Mouse (Mus musculus) cortical plate, adult 2 months (tissue): ENCODE results near the gene Mus81.

Experiments
- CTCF ChIP-seq: fragments of 200-500 bp; IDR thresholded peaks from 2 replicates; pipeline ENCODE4 v1.5.1; 2011; ENCODE audit warnings: mild to moderate bottlenecking, control low read depth, low read length; ENCODE audit not compliant: insufficient read depth; ENCODE audit errors: extremely low read depth
- POLR2A ChIP-seq: fragments of 200-500 bp; IDR thresholded peaks from 2 replicates; pipeline ENCODE4 v1.6.1; 2011; ENCODE audit warnings: mild to moderate bottlenecking, low read length, control low read depth; ENCODE audit not compliant: insufficient read depth; ENCODE audit errors: extremely low read depth

DNA sequence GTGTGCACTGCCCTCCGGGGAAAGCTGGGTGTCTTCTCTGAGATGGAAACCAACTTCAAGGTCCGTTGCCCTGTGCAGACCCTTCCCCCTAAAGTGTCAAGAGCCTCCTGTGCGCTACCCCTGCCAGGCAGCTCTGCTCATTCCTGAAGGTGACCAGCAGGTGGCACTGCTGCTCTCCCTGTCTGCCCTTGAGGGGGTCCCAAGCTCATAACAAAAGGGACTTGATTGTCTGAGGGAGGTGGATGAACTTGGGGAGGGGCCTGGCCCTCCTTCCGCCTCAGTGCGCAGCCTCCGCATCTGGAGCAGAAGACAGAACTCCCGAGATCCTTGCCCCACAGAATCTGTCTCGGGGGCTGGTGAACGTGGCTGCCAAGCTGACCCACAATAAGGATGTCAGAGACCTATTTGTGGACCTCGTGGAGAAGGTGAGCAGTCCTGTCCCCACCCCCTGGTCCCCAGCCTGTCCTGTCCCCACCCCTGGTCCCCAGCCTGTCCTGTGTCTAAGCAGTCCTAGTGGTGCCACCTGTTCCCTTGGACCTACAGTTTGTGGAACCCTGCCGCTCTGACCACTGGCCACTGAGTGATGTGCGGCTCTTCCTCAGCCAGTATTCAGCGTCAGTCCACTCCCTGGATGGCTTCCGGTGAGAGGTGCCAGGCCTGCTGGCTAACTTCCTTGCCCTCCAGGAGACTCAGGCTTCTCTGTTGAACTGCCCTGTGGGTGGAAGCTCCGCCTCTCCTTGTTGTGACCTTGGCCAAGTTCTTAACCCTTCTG, 24.2 kb downstream of the Mus81 start:
- TF ChIP-seq POLR2A = no peak
- TF ChIP-seq CTCF = peak; percentile 75
